Mouse (Mus musculus) G1E (cell line): ENCODE measurements at regions not wholly inside any gene's neighbourhood (a gene's known extent, or its start where the extent isn't known, plus 50 kb on each side); places are given as distances from the start of the nearest gene placed in this dataset.

Experiments
- CTCF ChIP-seq: IDR thresholded peaks from 2 replicates; pipeline ENCODE4 v1.5.1; 2012; ENCODE audit warnings: low read depth, low read length, inconsistent platforms, mixed read lengths
- GATA1 ChIP-seq: IDR thresholded peaks from 2 replicates; pipeline ENCODE4 v1.6.1; 2012; ENCODE audit warnings: borderline replicate concordance, low read length, inconsistent platforms, mixed read lengths
- POLR2AphosphoS5 ChIP-seq: IDR thresholded peaks from 2 replicates; pipeline ENCODE4 v1.6.1; 2012; ENCODE audit warnings: low read depth, low read length, inconsistent platforms; ENCODE audit not compliant: insufficient replicate concordance
- TAL1 ChIP-seq: conservative IDR thresholded peaks from 2 replicates; pipeline ENCODE4 v1.6.1; 2012; ENCODE audit warnings: low read depth, low read length, inconsistent platforms, mixed read lengths

GRCm38 (mm10) chr16:50010074-50010473 lies 209.7 kb downstream of the Cd47 start:
- TF ChIP-seq CTCF (no peak), POLR2AphosphoS5 (no peak), GATA1 (no peak), TAL1 (no peak)
